Mouse (Mus musculus): ENCODE data around the gene Zbed5. TPM values are rescaled to one million over a fixed set of nuclear protein-coding genes. Genes with fewer than 3 reads are reported as not detected.
"Not testable (repeated sequence)": the region's sequence is repeated elsewhere in the genome, so short reads cannot be mapped to it uniquely, and the experiment has no call there.

Gene Zbed5
- polyA plus RNA-seq, 1 experiment from 2014 or later, result 3.7 TPM

GRCm38 (mm10) chr5:129898449-129898848 is 2.9 kb downstream of the Zbed5 start, which contains the start of gene Phkg1:
TSS of gene Phkg1 (minus strand) at chr5:129898549.
- Histone ChIP-seq H3K4me1 (ENCODE audit: insufficient read depth) (peaks cover 7% of the 10 kb centered on the region; the same call in 1 of the 2 replicates), H3K4me2 (ENCODE audit: low read depth, low read length) (no peak within 1 kb of the TSS), H3K4me3 (ENCODE audit: low read depth, low read length) (no peak within 1 kb of the TSS), H3K27ac (ENCODE audit: low read depth) (no peak within 1 kb of the TSS), H3K9me3 (ENCODE audit: low read length) (no peaks in the 10 kb centered on the region), H3K9ac (replicated peaks) (no peak within 1 kb of the TSS), H3K36me3 (replicated peaks; ENCODE audit: insufficient read depth, low read length) (no peaks in the 10 kb centered on the region), H3K27me3 (ENCODE audit: insufficient read depth, low read length) (no peaks in the 10 kb centered on the region)
- DNase-seq (no peak), ATAC-seq (no peak)
- TF ChIP-seq CTCF (IDR thresholded peaks at IDR 0.05; ENCODE audit: low read depth), result no peak
- no peak for TF ChIP-seq EP300 (IDR thresholded peaks at IDR 0.05; ENCODE audit: low read depth)
- WGBS (ENCODE audit: insufficient replicate concordance), result 96% methylated on average over 1 of the region's 1 CpGs

GRCm38 (mm10) chr5:129907775-129908174 is 12.3 kb downstream of the Zbed5 start:
- no peak overlapping the region for H3K9ac ChIP-seq (replicated peaks)
- no peak for ATAC-seq
- 21% methylated on average over 4 of the region's 4 CpGs for WGBS (ENCODE audit: insufficient replicate concordance)

GRCm38 (mm10) chr5:129908242-129908965 is 12.9 kb downstream of the Zbed5 start, which contains the start of gene Nupr1l:
TSS of gene Nupr1l (plus strand) at chr5:129908540.
- TF ChIP-seq CTCF (IDR thresholded peaks at IDR 0.05; ENCODE audit: low read depth), result peak; percentile 54
- no peak for TF ChIP-seq EP300 (IDR thresholded peaks at IDR 0.05; ENCODE audit: low read depth)
- H3K9ac ChIP-seq (replicated peaks), result peak within 1 kb of the TSS; percentile 76
- peak within 1 kb of the TSS; percentile 99 for H3K4me2 ChIP-seq (ENCODE audit: low read depth, low read length)
- no peaks in the 10 kb centered on the region for H3K36me3 ChIP-seq (replicated peaks; ENCODE audit: insufficient read depth, low read length)
- WGBS (ENCODE audit: insufficient replicate concordance), result 1% methylated on average over 63 of the region's 63 CpGs
- DNase-seq, result peak; percentile 91
- peak within 1 kb of the TSS; percentile 72 for H3K27ac ChIP-seq (ENCODE audit: low read depth)
- peak within 1 kb of the TSS; percentile 67 for H3K4me3 ChIP-seq (ENCODE audit: low read depth, low read length)
- peak; percentile 96 for ATAC-seq
- H3K27me3 ChIP-seq (ENCODE audit: insufficient read depth, low read length), result no peaks in the 10 kb centered on the region
- peaks cover 14% of the 10 kb centered on the region for H3K4me1 ChIP-seq (ENCODE audit: insufficient read depth)
- no peaks in the 10 kb centered on the region for H3K9me3 ChIP-seq (ENCODE audit: low read length)

More at GRCm38 (mm10) chr5:129907775-129908174, 12.3 kb downstream of the Zbed5 start:
- Histone ChIP-seq H3K36me3 (replicated peaks; ENCODE audit: insufficient read depth, low read length) (no peaks in the 10 kb centered on the region), H3K4me2 (ENCODE audit: low read depth, low read length) (peak overlapping the region; percentile 99), H3K27ac (ENCODE audit: low read depth) (no peak overlapping the region), H3K9me3 (ENCODE audit: low read length) (no peaks in the 10 kb centered on the region), H3K4me1 (ENCODE audit: insufficient read depth) (peaks cover 14% of the 10 kb centered on the region), H3K27me3 (ENCODE audit: insufficient read depth, low read length) (no peaks in the 10 kb centered on the region), H3K4me3 (ENCODE audit: low read depth, low read length) (peak overlapping the region; percentile 67)
- TF ChIP-seq CTCF (IDR thresholded peaks at IDR 0.05; ENCODE audit: low read depth), result no peak
- no peak for DNase-seq

GRCm38 (mm10) chr5:129909147-129909546 is 13.6 kb downstream of the Zbed5 start:
- Histone ChIP-seq H3K27ac (ENCODE audit: low read depth) (no peak overlapping the region), H3K4me3 (ENCODE audit: low read depth, low read length) (peak overlapping the region; percentile 67), H3K4me2 (ENCODE audit: low read depth, low read length) (peak overlapping the region; percentile 99), H3K9ac (replicated peaks) (peak overlapping the region; percentile 76), H3K27me3 (ENCODE audit: insufficient read depth, low read length) (no peaks in the 10 kb centered on the region), H3K9me3 (ENCODE audit: low read length) (no peaks in the 10 kb centered on the region), H3K36me3 (replicated peaks; ENCODE audit: insufficient read depth, low read length) (no peaks in the 10 kb centered on the region), H3K4me1 (ENCODE audit: insufficient read depth) (peaks cover 14% of the 10 kb centered on the region)
- ATAC-seq (no peak), DNase-seq (no peak)
- 71% methylated on average over 9 of the region's 9 CpGs for WGBS (ENCODE audit: insufficient replicate concordance)
- TF ChIP-seq EP300 (IDR thresholded peaks at IDR 0.05; ENCODE audit: low read depth) (no peak), CTCF (IDR thresholded peaks at IDR 0.05; ENCODE audit: low read depth) (no peak)

GRCm38 (mm10) chr5:129909591-129909990 is 14.1 kb downstream of the Zbed5 start:
- no peaks in the 10 kb centered on the region for H3K9me3 ChIP-seq (ENCODE audit: low read length)
- TF ChIP-seq EP300 (IDR thresholded peaks at IDR 0.05; ENCODE audit: low read depth) (no peak), CTCF (IDR thresholded peaks at IDR 0.05; ENCODE audit: low read depth) (no peak)
- ATAC-seq (no peak), DNase-seq (no peak)
- no peaks in the 10 kb centered on the region for H3K36me3 ChIP-seq (replicated peaks; ENCODE audit: insufficient read depth, low read length)
- no peak overlapping the region; the same call in 1 of the 2 replicates for H3K4me2 ChIP-seq (ENCODE audit: low read depth, low read length)
- no peaks in the 10 kb centered on the region for H3K27me3 ChIP-seq (ENCODE audit: insufficient read depth, low read length)
- no peak overlapping the region for H3K9ac ChIP-seq (replicated peaks)
- H3K4me1 ChIP-seq (ENCODE audit: insufficient read depth), result peaks cover 14% of the 10 kb centered on the region
- no peak overlapping the region for H3K27ac ChIP-seq (ENCODE audit: low read depth)
- 66% methylated on average over 7 of the region's 7 CpGs for WGBS (ENCODE audit: insufficient replicate concordance)
- H3K4me3 ChIP-seq (ENCODE audit: low read depth, low read length), result no peak overlapping the region

GRCm38 (mm10) chr5:129914024-129914423 is 18.5 kb downstream of the Zbed5 start:
- Histone ChIP-seq H3K36me3 (replicated peaks; ENCODE audit: insufficient read depth, low read length) (no peaks in the 10 kb centered on the region), H3K4me2 (ENCODE audit: low read depth, low read length) (no peak overlapping the region), H3K27me3 (ENCODE audit: insufficient read depth, low read length) (no peaks in the 10 kb centered on the region), H3K9me3 (ENCODE audit: low read length) (no peaks in the 10 kb centered on the region), H3K4me1 (ENCODE audit: insufficient read depth) (peaks cover 5% of the 10 kb centered on the region), H3K9ac (replicated peaks) (no peak overlapping the region), H3K27ac (ENCODE audit: low read depth) (no peak overlapping the region), H3K4me3 (ENCODE audit: low read depth, low read length) (no peak overlapping the region)
- DNase-seq, result peak; percentile 54
- ATAC-seq, result 0 out of 2 replicates have a peak, but pooled peaks have one; percentile 31
- TF ChIP-seq EP300 (IDR thresholded peaks at IDR 0.05; ENCODE audit: low read depth) (no peak), CTCF (IDR thresholded peaks at IDR 0.05; ENCODE audit: low read depth) (peak; percentile 79)
- WGBS (ENCODE audit: insufficient replicate concordance), result 40% methylated on average over 2 of the region's 2 CpGs

GRCm38 (mm10) chr5:129915491-129915890 is 20.0 kb downstream of the Zbed5 start:
- 81% methylated on average over 11 of the region's 11 CpGs for WGBS (ENCODE audit: insufficient replicate concordance)
- H3K27ac ChIP-seq (ENCODE audit: low read depth); DNase-seq; H3K9me3 ChIP-seq (ENCODE audit: low read length); H3K4me1 ChIP-seq (ENCODE audit: insufficient read depth); H3K4me3 ChIP-seq (ENCODE audit: low read depth, low read length); H3K27me3 ChIP-seq (ENCODE audit: insufficient read depth, low read length); H3K4me2 ChIP-seq (ENCODE audit: low read depth, low read length); H3K9ac ChIP-seq (replicated peaks); H3K36me3 ChIP-seq (replicated peaks; ENCODE audit: insufficient read depth, low read length); ATAC-seq: not testable (repeated sequence)
